Mouse (Mus musculus): Measurements from ENCODE around the gene Hip1. TPM values are rescaled to one million over a fixed set of nuclear protein-coding genes. Genes with fewer than 3 reads are reported as not detected.
"Not testable (repeated sequence)": the region's sequence is repeated elsewhere in the genome, so short reads cannot be mapped to it uniquely, and the experiment has no call there.

Hip1 gene
- polyA plus RNA-seq, 1 experiment = 0.51 TPM

GRCm38 (mm10) chr5:135496489-135496888 is 48.4 kb downstream of the Hip1 start:
- TF ChIP-seq GATA1 (IDR thresholded peaks at IDR 0.05; ENCODE audit: borderline replicate concordance, low read length) (no peak), FLI1 (IDR thresholded peaks at IDR 0.05; ENCODE audit: low read length) (no peak)
- no peaks in the 10 kb centered on the region for H3K4me1 ChIP-seq

GRCm38 (mm10) chr5:135495471-135495870 is 49.4 kb downstream of the Hip1 start:
- H3K36me3 ChIP-seq (replicated peaks; ENCODE audit: low read length) = no peaks in the 10 kb centered on the region

More at GRCm38 (mm10) chr5:135496489-135496888, 48.4 kb downstream of the Hip1 start:
- Histone ChIP-seq H3K4me3 (replicated peaks) (no peak overlapping the region), H3K9me3 (peaks cover 6% of the 10 kb centered on the region; the same call in 1 of the 2 replicates), H3K27me3 (replicated peaks) (peaks cover 9% of the 10 kb centered on the region), H3K36me3 (replicated peaks; ENCODE audit: low read length) (no peaks in the 10 kb centered on the region)

DNA sequence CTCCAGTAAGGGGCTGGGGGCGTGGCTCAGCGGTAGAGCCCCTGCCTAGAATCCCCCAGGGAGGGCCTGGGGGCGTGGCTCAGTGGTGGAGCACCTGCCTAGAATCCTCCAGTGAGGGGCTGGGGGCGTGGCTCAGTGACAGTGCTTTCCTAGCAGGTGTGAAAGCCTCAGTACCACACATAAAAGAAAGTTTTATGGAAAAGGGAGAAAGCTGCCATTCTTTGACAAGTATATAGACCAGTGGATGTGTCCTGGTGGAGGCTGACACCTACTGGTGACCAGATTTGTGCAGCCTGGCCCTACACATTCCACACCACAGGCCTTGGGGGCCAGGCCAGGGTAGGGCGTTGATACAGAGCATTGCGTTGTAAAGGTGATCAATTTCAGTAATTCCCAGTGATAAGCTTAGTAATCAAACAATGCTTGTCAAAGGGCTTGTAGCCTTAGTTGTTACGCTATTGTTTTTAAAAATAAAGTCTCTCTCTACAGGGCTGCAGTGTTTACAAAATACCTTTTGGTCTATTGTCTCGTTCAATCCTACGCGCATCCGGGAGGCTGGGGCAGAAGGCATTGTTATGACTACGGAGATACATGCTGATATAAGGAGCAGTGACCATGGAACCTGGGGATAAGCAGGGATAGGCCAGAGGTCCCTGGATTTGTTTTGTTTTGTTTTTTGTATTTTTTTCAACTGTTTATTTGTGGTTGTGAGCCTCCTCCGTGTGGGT is 50.6 kb downstream of the Hip1 start:
- Histone ChIP-seq H3K4me3 (replicated peaks) (no peak overlapping the region), H3K36me3 (replicated peaks; ENCODE audit: low read length) (no peaks in the 10 kb centered on the region), H3K9me3 (peaks cover 3% of the 10 kb centered on the region; the same call in 1 of the 2 replicates), H3K4me1 (peaks cover 6% of the 10 kb centered on the region), H3K27me3 (replicated peaks) (peaks cover 26% of the 10 kb centered on the region)
- TF ChIP-seq FLI1 (IDR thresholded peaks at IDR 0.05; ENCODE audit: low read length) (no peak), GATA1 (IDR thresholded peaks at IDR 0.05; ENCODE audit: borderline replicate concordance, low read length) (no peak)

More at GRCm38 (mm10) chr5:135495471-135495870, 49.4 kb downstream of the Hip1 start:
- no peak overlapping the region for H3K4me3 ChIP-seq (replicated peaks)
- peaks cover 15% of the 10 kb centered on the region for H3K27me3 ChIP-seq (replicated peaks)
- H3K4me1 ChIP-seq = no peaks in the 10 kb centered on the region
- peaks cover 6% of the 10 kb centered on the region; the same call in 1 of the 2 replicates for H3K9me3 ChIP-seq
- TF ChIP-seq FLI1 (IDR thresholded peaks at IDR 0.05; ENCODE audit: low read length) (no peak), GATA1 (IDR thresholded peaks at IDR 0.05; ENCODE audit: borderline replicate concordance, low read length) (no peak)

GRCm38 (mm10) chr5:135493095-135493494 is 51.8 kb downstream of the Hip1 start:
- peaks cover 36% of the 10 kb centered on the region for H3K27me3 ChIP-seq (replicated peaks)
- no peak for TF ChIP-seq FLI1 (IDR thresholded peaks at IDR 0.05; ENCODE audit: low read length)
- TF ChIP-seq GATA1 (IDR thresholded peaks at IDR 0.05; ENCODE audit: borderline replicate concordance, low read length) = no peak
- peaks cover 3% of the 10 kb centered on the region; the same call in 1 of the 2 replicates for H3K9me3 ChIP-seq
- no peak overlapping the region for H3K4me3 ChIP-seq (replicated peaks)
- no peaks in the 10 kb centered on the region for H3K36me3 ChIP-seq (replicated peaks; ENCODE audit: low read length)
- H3K4me1 ChIP-seq = peaks cover 18% of the 10 kb centered on the region

GRCm38 (mm10) chr5:135492126-135492525 is 52.8 kb downstream of the Hip1 start:
- H3K4me1 ChIP-seq = peaks cover 18% of the 10 kb centered on the region
- H3K27me3 ChIP-seq (replicated peaks) = peaks cover 45% of the 10 kb centered on the region
- no peak for TF ChIP-seq GATA1 (IDR thresholded peaks at IDR 0.05; ENCODE audit: borderline replicate concordance, low read length)
- no peak for TF ChIP-seq FLI1 (IDR thresholded peaks at IDR 0.05; ENCODE audit: low read length)
- H3K9me3 ChIP-seq = peaks cover 3% of the 10 kb centered on the region; the same call in 1 of the 2 replicates
- H3K4me3 ChIP-seq (replicated peaks) = no peak overlapping the region
- H3K36me3 ChIP-seq (replicated peaks; ENCODE audit: low read length) = no peaks in the 10 kb centered on the region

DNA sequence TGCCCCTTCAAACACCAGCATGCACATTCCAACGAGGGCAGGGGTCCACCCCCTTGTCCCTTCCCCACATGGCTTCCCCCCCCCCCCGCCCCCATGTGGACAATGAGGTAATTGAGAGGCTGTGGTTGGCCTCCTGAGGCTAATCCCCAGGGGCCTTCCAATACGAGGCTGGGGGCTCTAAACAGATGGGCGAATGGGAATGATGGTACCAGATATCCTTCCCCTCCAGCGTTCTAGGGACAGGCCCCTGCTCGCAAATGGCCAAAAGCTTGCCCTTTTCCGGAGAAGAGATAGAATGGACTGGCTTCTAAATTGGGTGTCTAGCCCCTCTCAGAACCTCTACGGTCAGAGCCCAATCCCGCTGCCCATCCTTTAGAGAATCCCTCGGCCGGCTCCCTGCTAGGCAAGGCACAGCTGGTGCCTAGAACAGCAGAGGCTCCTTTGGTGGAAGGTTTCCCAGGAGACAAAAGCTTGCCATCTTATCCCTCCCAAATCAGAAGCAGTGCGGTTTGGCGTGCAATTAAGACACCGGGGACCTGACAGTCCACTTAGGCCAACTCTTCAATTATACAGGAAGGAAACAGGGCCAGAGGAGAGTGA is 55.1 kb downstream of the Hip1 start:
- H3K36me3 ChIP-seq (replicated peaks; ENCODE audit: low read length) = no peaks in the 10 kb centered on the region
- H3K9me3 ChIP-seq = no peaks in the 10 kb centered on the region
- H3K4me3 ChIP-seq (replicated peaks) = peak overlapping the region; percentile 91
- TF ChIP-seq GATA1 (IDR thresholded peaks at IDR 0.05; ENCODE audit: borderline replicate concordance, low read length) (no peak), FLI1 (IDR thresholded peaks at IDR 0.05; ENCODE audit: low read length) (no peak)
- peaks cover 60% of the 10 kb centered on the region for H3K27me3 ChIP-seq (replicated peaks)
- peaks cover 24% of the 10 kb centered on the region for H3K4me1 ChIP-seq

GRCm38 (mm10) chr5:135488881-135489694 is 55.8 kb downstream of the Hip1 start:
- peak overlapping the region; percentile 91 for H3K4me3 ChIP-seq (replicated peaks)
- H3K27me3 ChIP-seq (replicated peaks) = peaks cover 60% of the 10 kb centered on the region
- TF ChIP-seq FLI1 (IDR thresholded peaks at IDR 0.05; ENCODE audit: low read length) (no peak), GATA1 (IDR thresholded peaks at IDR 0.05; ENCODE audit: borderline replicate concordance, low read length) (no peak)
- peaks cover 24% of the 10 kb centered on the region for H3K4me1 ChIP-seq
- no peaks in the 10 kb centered on the region for H3K36me3 ChIP-seq (replicated peaks; ENCODE audit: low read length)
- peaks cover 7% of the 10 kb centered on the region for H3K9me3 ChIP-seq

- Histone ChIP-seq H3K4me3 (replicated peaks) (peak overlapping the region; percentile 91), H3K4me1 (peaks cover 24% of the 10 kb centered on the region), H3K9me3 (peaks cover 8% of the 10 kb centered on the region), H3K27me3 (replicated peaks) (peaks cover 60% of the 10 kb centered on the region), H3K36me3 (replicated peaks; ENCODE audit: low read length) (no peaks in the 10 kb centered on the region)
- TF ChIP-seq FLI1 (IDR thresholded peaks at IDR 0.05; ENCODE audit: low read length) (no peak), GATA1 (IDR thresholded peaks at IDR 0.05; ENCODE audit: borderline replicate concordance, low read length) (no peak)
Observed at GRCm38 (mm10) chr5:135488222-135488880, 56.6 kb downstream of the Hip1 start.

GRCm38 (mm10) chr5:135485289-135485688 is 59.6 kb downstream of the Hip1 start:
- Histone ChIP-seq H3K36me3 (replicated peaks; ENCODE audit: low read length) (no peaks in the 10 kb centered on the region), H3K4me3 (replicated peaks) (no peak overlapping the region), H3K4me1 (peaks cover 24% of the 10 kb centered on the region), H3K27me3 (replicated peaks) (peaks cover 47% of the 10 kb centered on the region), H3K9me3 (peaks cover 12% of the 10 kb centered on the region)
- no peak for TF ChIP-seq FLI1 (IDR thresholded peaks at IDR 0.05; ENCODE audit: low read length)
- no peak for TF ChIP-seq GATA1 (IDR thresholded peaks at IDR 0.05; ENCODE audit: borderline replicate concordance, low read length)

DNA sequence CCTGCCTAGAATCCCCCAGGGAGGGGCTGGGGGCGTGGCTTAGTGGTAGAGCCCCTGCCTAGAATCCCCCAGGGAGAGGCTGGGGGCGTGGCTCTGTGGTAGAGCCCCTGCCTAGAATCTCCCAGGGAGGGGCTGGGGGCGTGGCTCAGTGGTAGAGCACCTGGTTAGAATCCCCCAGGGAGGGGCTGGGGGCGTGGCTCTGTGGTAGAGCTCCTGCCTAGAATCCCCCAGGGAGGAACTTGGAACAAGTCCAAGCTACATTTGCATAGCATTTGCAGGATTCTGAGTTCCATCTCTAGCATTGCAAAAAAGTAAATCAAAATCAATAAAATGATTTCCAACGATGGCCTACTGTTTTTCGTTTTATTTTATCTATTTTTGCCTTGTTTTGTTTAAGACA is 61.1 kb downstream of the Hip1 start:
- H3K27me3 ChIP-seq (replicated peaks) = peaks cover 33% of the 10 kb centered on the region
- H3K4me1 ChIP-seq = peaks cover 23% of the 10 kb centered on the region
- H3K4me3 ChIP-seq (replicated peaks); H3K36me3 ChIP-seq (replicated peaks; ENCODE audit: low read length): not testable (repeated sequence)
- peaks cover 12% of the 10 kb centered on the region for H3K9me3 ChIP-seq
